Mouse (Mus musculus): Measurements from ENCODE around the gene Itga11.
"Not testable (repeated sequence)": the region's sequence is repeated elsewhere in the genome, so short reads cannot be mapped to it uniquely, and the experiment has no call there.

The Itga11 gene

DNA sequence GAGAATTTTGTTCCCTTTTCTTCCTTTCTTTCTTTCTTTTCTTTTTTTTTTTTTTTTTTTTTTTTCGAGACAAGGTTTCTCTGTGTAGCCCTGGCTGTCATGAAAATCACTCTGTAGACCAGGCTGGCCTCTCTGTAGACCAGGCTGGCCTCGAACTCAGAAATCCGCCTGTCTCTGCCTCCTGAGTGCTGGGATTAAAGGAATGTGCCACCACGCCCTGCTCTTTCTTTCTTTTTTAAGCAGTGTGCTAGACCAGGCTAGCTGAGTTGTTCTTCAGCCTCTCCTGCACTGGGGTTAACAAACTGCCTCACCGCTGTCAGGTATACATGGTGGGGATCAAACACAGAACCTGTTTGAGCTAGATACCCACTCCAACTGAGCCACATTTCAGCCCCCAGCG is 142.3 kb downstream of the Itga11 start:
- not testable (repeated sequence) for DNase-seq

DNA sequence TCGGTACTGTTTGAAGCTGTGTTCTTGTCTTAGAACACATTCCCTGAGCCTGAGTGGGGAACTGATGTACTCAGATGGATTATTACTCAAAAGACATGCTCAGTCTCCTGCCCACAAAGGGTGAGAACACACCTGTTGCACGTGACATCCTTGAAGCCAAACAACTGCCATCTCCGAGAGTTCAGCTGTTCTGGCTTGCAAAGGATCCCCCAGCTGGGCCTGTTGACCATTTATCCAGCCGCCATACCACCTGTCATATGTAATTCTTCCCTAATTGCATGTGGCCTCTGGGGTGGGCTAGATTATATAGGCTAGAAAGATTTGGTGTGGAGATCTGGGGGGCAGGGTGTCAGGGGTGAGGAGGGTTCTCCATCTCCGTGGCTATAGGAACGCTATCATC is 143.2 kb downstream of the Itga11 start:
- DNase-seq = no peak

DNA sequence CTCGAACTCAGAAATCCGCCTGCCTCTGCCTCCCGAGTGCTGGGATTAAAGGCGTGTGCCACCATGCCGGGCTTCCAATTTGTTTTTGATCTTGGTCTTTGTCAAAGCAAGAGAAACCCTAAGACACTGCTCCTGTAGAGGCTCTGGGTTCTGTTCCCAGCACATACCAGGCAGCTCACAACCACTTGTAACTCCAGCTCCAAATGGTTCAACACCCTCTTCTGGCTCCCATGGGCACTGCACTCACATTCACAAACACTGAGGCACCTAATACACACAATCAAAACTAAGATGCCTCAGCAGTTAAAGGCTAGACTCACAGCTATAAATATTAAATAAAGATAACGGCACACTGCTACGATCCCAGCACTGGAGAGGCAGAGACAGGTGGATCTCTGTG is 144.2 kb downstream of the Itga11 start:
- no peak for DNase-seq

DNA sequence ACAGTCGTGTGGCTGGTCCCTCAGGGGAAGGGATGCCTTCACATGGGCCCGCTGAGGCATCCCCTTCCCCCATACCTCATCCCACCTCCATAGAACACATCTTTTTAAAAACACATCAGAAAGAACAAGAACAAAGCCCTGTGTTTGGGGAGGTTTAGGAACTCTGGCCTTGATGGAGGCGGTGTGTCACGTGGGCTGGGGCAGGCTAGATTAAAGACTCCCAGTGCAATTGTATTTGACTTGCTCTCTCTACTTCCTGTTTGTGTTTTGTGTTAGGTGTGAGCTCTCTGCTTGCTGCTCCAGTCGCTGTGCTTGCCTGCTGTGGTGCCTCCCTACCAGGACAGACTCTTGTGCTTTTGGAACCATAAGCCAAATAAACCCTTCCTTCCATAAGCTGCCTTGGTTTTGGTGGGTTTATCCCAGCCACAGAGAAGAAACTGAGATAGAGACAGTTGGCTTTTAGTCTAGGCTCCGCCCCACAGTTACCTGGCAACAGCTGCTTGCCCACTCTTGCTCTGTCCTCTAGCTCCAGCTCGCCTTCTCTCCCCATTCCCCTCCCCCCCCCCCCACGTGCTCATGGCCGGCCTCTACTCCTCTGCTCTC is 148.3 kb downstream of the Itga11 start:
- DNase-seq = no peak

DNA sequence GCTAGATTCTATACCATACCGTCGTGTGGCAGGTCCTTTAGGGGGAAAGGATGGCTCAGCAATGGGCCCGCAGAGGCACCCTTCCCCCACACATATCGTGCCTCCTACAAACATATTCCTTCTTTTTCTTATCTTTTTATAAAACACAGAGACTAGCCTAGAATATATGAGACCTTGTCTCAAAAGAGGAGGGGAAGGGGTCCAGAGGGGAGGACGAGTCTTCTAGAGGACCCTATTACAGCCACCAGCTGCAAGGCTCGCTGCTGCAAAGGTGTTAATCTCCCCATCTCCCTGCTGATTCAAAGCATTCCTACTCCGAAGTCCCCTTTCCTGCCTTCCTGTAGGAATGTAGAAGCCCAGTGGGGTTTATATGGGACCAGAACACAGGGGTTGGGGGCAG is 148.8 kb downstream of the Itga11 start:
- DNase-seq = no peak

DNA sequence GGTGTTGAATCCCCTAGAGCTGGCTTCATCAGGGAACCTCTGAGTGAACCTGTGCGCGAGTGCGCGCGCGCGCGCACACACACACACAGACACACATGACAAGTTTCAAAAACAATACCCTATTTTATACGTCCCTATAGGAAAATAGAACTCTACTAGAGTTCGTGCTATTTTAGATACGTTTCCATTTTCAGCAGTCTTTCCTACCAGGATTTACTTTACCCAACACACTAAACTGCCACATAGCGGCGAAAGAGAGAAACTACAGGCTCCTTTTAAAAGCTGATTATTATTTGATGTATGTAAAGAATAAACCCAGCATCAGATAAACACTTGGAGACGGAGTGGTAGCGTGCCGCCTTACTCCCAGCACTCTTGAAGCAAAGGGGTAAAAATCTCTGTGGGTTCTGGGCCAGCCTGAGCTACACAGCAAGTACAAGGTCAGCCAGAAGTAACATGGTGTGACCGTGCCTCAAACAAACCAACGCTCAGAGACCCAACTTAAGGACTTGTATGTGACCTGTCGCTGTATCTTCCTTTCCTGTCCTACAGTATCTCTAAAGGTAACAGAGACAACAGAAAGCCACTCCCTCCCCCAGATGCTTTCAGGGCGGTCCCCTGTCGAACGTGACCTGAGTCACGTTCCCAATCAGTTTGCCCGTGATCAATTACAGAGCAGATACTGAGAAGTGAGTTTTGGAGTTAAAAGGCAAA is 150.5 kb downstream of the Itga11 start:
- no peak for DNase-seq

DNA sequence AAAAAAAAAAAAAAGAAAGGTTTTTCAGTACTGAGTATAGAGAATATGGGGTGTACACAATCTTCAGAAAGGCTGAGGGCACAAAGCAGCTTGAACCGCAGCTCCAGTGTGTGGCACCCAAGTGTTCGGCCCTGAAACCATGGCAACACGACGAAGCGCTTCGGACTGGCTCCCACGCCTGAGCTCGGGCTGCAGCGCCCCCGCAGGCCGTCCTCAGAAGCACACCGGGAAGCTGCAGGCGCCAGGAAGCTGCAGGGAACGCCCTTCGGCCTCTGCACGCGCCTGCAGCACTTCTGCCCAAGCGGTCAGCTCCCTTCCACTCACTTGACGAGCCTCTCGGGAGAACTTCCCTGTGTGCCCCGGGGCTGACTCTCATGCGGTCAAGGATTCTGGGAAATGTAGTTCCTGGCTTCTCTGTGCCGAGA is 151.0 kb downstream of the Itga11 start:
- DNase-seq = peak; percentile 91

DNA sequence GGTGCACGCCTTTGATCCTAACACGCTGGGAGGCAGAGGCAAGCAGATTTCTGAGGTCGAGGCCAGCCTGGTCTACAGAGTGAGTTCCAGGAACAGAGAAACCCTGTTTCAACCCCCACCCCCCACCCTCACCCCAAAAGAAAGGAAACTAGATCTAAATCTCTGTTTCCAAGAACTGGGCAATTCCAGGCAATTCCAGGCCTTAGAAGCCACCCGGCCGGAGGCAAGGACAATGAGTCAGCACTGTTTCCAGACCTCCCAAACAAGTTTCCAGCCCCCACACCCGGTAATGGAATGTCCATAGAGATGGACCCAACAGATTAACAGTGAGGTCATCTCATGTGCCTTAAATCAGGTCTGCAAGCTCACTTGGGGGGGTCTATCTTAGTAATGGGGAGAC is 152.3 kb downstream of the Itga11 start:
- DNase-seq = no peak

All from cerebellum, adult 11 months (tissue).